Mouse (Mus musculus): ENCODE measurements at regions not wholly inside any gene's neighbourhood (a gene's known extent, or its start where the extent isn't known, plus 50 kb on each side); places are given as distances from the start of the nearest gene placed in this dataset.
A peak's percentile ranks its signal among the peaks of the same experiment; 100 is the strongest.

DNA sequence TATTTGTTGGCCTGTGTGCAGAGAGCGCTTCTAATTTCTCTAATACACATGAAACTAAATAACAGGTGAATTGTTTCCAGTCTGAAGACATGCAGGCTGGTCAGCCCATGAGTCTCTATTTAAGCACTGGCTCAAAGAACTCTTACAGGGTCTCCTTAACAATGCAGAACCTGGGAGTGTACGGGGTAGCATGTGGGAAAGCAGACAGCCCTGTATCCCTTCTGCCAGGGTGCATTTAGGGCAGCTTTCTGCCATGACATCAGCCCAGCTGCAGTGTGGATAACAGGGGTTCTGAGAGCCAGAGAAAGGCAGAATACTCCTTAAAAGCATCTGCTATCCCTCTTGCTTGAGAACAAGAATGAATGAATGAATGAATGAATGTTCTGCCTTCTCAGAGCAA is 164.7 kb downstream of the Grb14 start:
- no peak overlapping the region for H3K4me3 ChIP-seq
- TF ChIP-seq CTCF (conservative IDR thresholded peaks at IDR 0.05): no peak
- no peak overlapping the region for H3K27ac ChIP-seq
- no peak for DNase-seq (ENCODE audit: low spot score in 2 of 2)

DNA sequence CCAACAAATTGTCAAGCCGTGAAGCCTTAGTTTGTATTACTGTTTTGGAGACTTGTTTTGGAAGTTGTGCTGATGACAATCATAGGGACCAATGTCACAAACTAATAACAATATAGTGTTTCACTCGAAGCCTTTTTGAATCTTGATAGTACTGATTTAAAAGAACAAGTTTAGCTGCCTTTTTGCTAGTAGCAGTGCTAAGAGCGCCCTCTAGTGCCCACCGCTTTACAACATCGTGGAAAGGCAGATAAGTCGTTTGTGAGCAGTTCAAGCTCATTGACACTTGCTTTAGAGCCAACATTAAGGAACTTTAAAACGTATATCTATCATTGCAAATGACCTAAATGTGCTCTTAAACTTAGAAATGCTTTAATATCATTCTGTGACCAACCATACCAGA is 170.9 kb downstream of the Grb14 start:
- Histone ChIP-seq H3K4me3 (no peak overlapping the region; the same call in 1 of the 2 replicates), H3K27ac (no peak overlapping the region)
- TF ChIP-seq CTCF (conservative IDR thresholded peaks at IDR 0.05): peak; percentile 97
- DNase-seq (ENCODE audit: low spot score in 2 of 2): peak; percentile 63 to 81

DNA sequence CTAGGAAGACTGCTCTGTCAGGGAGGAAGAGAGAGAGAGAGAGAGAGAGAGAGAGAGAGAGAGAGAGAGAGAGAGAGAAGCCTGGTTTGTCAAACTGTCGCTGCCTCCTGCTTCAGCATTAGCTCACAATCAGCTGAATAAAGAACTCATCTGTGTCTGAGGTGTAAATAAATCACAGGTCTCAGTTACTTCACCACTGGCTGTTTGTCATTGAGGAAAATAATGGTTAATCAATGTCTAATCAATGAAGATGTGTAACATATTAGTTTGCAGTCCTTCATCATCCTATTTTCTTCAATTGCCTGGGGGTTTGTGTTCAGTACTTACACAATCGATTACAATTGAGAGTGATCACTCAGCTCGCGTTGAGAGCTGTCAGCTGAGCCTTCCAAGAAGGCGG is 171.9 kb downstream of the Grb14 start:
- DNase-seq (ENCODE audit: low spot score in 2 of 2): no peak
- Histone ChIP-seq H3K4me3 (no peak overlapping the region), H3K27ac (no peak overlapping the region)
- TF ChIP-seq CTCF (conservative IDR thresholded peaks at IDR 0.05): no peak

DNA sequence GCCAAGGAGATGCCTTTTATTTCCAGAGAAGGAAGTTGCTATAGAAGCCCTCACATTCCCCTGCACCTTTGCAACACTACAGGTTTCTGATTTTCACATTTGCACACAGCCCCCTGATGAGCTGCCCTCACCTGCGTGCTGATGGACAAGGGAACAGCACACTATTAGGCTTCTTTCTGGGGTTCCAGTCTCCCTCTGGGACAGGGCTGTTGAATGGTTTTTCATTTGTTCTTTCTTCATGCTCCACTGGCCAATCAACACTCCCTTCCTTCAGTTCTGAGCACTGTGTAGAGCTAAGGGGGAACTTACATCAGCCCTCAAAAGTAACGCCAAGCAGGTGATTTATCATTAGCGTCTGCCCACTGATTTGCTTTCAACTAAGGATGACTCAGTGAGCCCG is 173.7 kb downstream of the Grb14 start:
- TF ChIP-seq CTCF (conservative IDR thresholded peaks at IDR 0.05): no peak
- Histone ChIP-seq H3K27ac (no peak overlapping the region), H3K4me3 (no peak overlapping the region)
- DNase-seq (ENCODE audit: low spot score in 2 of 2): no peak

DNA sequence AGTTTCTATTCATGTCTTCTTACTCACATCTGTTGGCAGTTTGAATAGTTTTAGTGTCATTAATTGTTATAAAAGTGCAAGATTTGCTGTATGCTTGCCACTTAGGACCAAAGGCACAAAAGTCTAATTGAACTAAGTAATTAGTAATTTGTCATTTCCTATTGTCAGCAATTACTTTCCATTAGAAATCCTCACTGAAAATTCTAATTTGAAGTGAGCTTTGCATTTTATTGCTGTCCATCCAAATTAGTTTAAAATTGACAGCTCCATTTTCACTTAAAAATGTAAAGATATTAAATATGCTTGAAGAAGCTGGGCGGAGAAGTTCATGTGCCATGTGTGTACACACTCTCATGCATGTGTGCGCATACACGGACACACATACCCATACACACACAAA is 174.1 kb downstream of the Grb14 start:
- Histone ChIP-seq H3K27ac (no peak overlapping the region), H3K4me3 (no peak overlapping the region)
- no peak for TF ChIP-seq CTCF (conservative IDR thresholded peaks at IDR 0.05)
- DNase-seq (ENCODE audit: low spot score in 2 of 2): no peak

DNA sequence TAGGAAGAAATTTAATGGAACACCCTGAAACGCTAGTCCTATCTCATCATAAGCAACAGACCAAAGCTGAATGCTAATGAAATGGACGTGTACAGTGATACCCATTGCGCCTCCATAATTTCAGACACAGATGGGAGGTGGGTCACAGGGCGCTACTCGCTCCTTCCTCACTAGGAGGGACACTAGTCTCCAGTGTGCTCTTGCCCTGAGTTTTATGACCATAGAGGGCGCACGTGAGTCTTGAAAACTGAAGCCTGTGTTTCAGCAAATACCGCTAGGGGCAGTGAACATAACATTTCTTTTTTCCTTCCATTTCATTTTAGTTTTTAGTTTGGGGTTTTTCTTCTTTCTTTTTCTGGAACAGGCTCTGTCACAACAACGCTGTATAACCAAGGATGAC is 200.3 kb downstream of the Grb14 start:
- peak; percentile 63 for TF ChIP-seq CTCF (conservative IDR thresholded peaks at IDR 0.05)
- Histone ChIP-seq H3K27ac (no peak overlapping the region), H3K4me3 (no peak overlapping the region)
- no peak for DNase-seq (ENCODE audit: low spot score in 2 of 2)

DNA sequence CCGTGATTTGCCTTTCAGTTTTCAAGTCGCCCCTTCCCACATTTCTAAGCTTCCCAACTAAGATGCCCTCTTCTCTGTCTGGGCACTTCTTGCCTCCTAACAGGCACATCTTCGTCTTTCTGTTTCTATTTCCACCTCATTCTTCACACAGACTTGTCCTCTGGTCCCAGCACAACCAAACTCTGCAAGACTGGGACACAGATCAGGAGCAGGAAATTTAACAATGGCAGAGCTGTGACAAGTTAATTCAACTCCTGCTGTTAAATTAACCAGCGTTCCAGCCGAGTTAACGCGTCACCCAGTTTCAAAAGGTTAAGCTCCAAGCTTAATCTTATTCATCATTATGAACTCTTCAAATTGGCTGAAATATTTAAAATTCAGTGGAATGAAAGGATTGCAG is 200.9 kb downstream of the Grb14 start:
- Histone ChIP-seq H3K27ac (no peak overlapping the region), H3K4me3 (no peak overlapping the region)
- no peak for DNase-seq (ENCODE audit: low spot score in 2 of 2)
- TF ChIP-seq CTCF (conservative IDR thresholded peaks at IDR 0.05): no peak

DNA sequence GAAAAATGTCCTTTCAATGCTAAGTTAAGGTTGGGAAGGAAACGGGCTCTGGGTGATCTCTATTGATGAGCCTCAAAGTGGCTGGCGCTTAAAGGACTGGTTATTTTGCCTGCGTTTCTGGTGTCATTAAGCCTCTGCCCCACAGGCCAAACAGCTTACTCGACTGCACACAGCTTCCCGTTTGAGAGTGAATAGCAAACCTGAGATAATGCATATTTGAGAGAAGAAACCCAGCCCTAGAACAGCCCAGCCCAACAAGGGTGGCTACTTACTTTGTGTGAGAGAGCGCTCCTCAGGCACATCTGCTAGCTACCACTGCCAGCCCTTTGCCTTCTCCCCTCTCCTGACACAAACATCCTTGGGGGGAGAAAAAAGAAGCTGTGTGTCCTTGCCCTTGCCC is 201.7 kb downstream of the Grb14 start:
- no peak overlapping the region for H3K27ac ChIP-seq
- H3K4me3 ChIP-seq: no peak overlapping the region
- no peak for DNase-seq (ENCODE audit: low spot score in 2 of 2)
- TF ChIP-seq CTCF (conservative IDR thresholded peaks at IDR 0.05): no peak

DNA sequence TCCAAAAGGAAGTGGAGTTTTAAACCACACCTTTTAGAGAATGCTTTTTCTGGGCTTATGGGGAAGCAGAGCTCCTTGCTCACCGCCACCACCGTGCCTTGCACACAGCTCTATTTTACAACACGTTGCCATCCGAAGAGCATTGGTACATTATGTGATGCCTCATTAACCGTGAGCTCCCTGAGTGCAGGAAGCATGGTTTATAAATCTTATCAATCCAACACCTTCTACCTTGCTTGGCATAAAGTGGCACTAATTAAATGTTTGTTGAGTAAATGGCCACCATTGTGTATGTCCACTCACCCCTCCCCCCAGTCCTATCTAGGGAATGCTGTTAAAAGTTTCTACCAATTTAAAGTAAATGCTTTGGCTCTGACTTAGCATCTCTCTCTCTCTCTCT is 206.6 kb downstream of the Grb14 start:
- no peak for DNase-seq (ENCODE audit: low spot score in 2 of 2)
- H3K4me3 ChIP-seq: no peak overlapping the region
- no peak overlapping the region for H3K27ac ChIP-seq
- no peak for TF ChIP-seq CTCF (conservative IDR thresholded peaks at IDR 0.05)
